Mouse (Mus musculus) cerebellum, adult 2 months (tissue): ENCODE results near the gene Exoc6. TPM values are rescaled to one million over a fixed set of nuclear protein-coding genes. Genes with fewer than 3 reads are reported as not detected.

Source experiments
- DNase-seq, 2 experiments: peaks; one replicate each; pipeline ENCODE4 v3.0.0; 2021
- H3K27ac ChIP-seq: fragments of 200-500 bp; 2 replicates; pipeline ENCODE4 v1.5.1; 2012; ENCODE audit warnings: low read length, control low read depth, inconsistent platforms; ENCODE audit not compliant: insufficient read depth
- H3K27me3 ChIP-seq: fragments of 200-500 bp; 2 replicates; pipeline ENCODE4 v1.6.1; 2012; ENCODE audit warnings: inconsistent platforms, mild to moderate bottlenecking, low read length, moderate library complexity; ENCODE audit not compliant: control insufficient read depth, insufficient read depth
- H3K4me1 ChIP-seq: fragments of 200-500 bp; 2 replicates; pipeline ENCODE4 v1.6.1; 2011; ENCODE audit warnings: low read length; ENCODE audit not compliant: control insufficient read depth, insufficient read depth
- H3K4me3 ChIP-seq: fragments of 200-500 bp; replicated peaks from 2 replicates; pipeline ENCODE3; 2011; ENCODE audit warnings: mild to moderate bottlenecking, low read depth, low read length, control low read depth; ENCODE audit not compliant: insufficient read depth
- CTCF ChIP-seq: fragments of 200-500 bp; IDR thresholded peaks from 2 replicates; pipeline ENCODE4 v1.5.1; 2011; ENCODE audit warnings: low read depth, mild to moderate bottlenecking, control low read depth, low read length, moderate library complexity, borderline replicate concordance; ENCODE audit not compliant: insufficient read depth
- POLR2A ChIP-seq: fragments of 200-500 bp; IDR thresholded peaks from 2 replicates; pipeline ENCODE4 v1.6.1; 2011; ENCODE audit warnings: low read length, control low read depth, borderline replicate concordance; ENCODE audit not compliant: insufficient read depth
- WGBS: fragments of 180-500 bp; shearing (Covaris S2); methylation state at CpG from one replicate; pipeline ENCODE4 v1.1.7; 2018; 5-methylcytosine and 5-hydroxymethylcytosine counted together
- polyA plus RNA-seq: library from polyadenylated mRNA; depleted of rRNA; stranded (reverse); fragments of >200 nt; gene quantifications from 2 replicates; pipeline ENCODE4 v1.2.3, GENCODE M21; 2012; rRNA removed

The Exoc6 gene
- 12.8 and 13.1 TPM in 2 replicates for polyA plus RNA-seq

- peak within 1 kb of the TSS; percentile 88 for H3K4me3 ChIP-seq
- peak within 1 kb of the TSS; percentile 97 for H3K27ac ChIP-seq
- DNase-seq, result peak; percentile 86 to 94
- TF ChIP-seq CTCF (no peak), POLR2A (peak; percentile 82)
- no peaks in the 10 kb centered on the region for H3K27me3 ChIP-seq
- WGBS, result under 1% methylated on average over 79 of the region's 89 CpGs
- no peaks in the 10 kb centered on the region for H3K4me1 ChIP-seq
Measured at GRCm38 (mm10) chr19:37550101-37551039, at the start of gene Exoc6. Gene Exoc6 (plus strand): TSS chr19:37550418.

GRCm38 (mm10) chr19:37502996-37503395 is 47.2 kb upstream of the Exoc6 start:
- H3K4me3 ChIP-seq, result no peak overlapping the region
- TF ChIP-seq POLR2A (no peak), CTCF (no peak)
- 80% methylated on average over 8 of the region's 8 CpGs for WGBS
- no peak overlapping the region for H3K27ac ChIP-seq
- no peaks in the 10 kb centered on the region for H3K27me3 ChIP-seq
- no peaks in the 10 kb centered on the region for H3K4me1 ChIP-seq
- DNase-seq, result no peak

GRCm38 (mm10) chr19:37506066-37506465 is 44.2 kb upstream of the Exoc6 start:
- TF ChIP-seq CTCF, result no peak
- TF ChIP-seq POLR2A, result no peak
- no peaks in the 10 kb centered on the region for H3K27me3 ChIP-seq
- 61% methylated on average over 7 of the region's 7 CpGs for WGBS
- DNase-seq, result no peak
- no peak overlapping the region for H3K4me3 ChIP-seq
- H3K4me1 ChIP-seq, result no peaks in the 10 kb centered on the region
- no peak overlapping the region for H3K27ac ChIP-seq

- WGBS, result 71% methylated on average over 5 of the region's 5 CpGs
- no peak overlapping the region for H3K27ac ChIP-seq
- no peaks in the 10 kb centered on the region for H3K27me3 ChIP-seq
- no peaks in the 10 kb centered on the region for H3K4me1 ChIP-seq
- TF ChIP-seq CTCF (no peak), POLR2A (no peak)
- no peak for DNase-seq
- no peak overlapping the region for H3K4me3 ChIP-seq
Measured at GRCm38 (mm10) chr19:37506614-37507013, 43.6 kb upstream of the Exoc6 start.

- Histone ChIP-seq H3K27ac (no peak overlapping the region), H3K4me1 (no peaks in the 10 kb centered on the region), H3K4me3 (no peak overlapping the region), H3K27me3 (no peaks in the 10 kb centered on the region)
- TF ChIP-seq CTCF, result peak; percentile 43
- TF ChIP-seq POLR2A, result no peak
- 21% methylated on average over 11 of the region's 11 CpGs for WGBS
- peak in 1 of 2 experiments; percentile 20 for DNase-seq
Measured at GRCm38 (mm10) chr19:37509725-37510124, 40.5 kb upstream of the Exoc6 start.

GRCm38 (mm10) chr19:37514811-37515292 is 35.4 kb upstream of the Exoc6 start:
- TF ChIP-seq CTCF, result no peak
- TF ChIP-seq POLR2A, result no peak

GRCm38 (mm10) chr19:37517419-37517818 is 32.8 kb upstream of the Exoc6 start:
- 83% methylated on average over 7 of the region's 7 CpGs for WGBS
- TF ChIP-seq POLR2A (no peak), CTCF (no peak)
- Histone ChIP-seq H3K27ac (no peak overlapping the region), H3K4me1 (no peaks in the 10 kb centered on the region), H3K4me3 (no peak overlapping the region), H3K27me3 (no peaks in the 10 kb centered on the region)
- no peak for DNase-seq

More at GRCm38 (mm10) chr19:37514811-37515292, 35.4 kb upstream of the Exoc6 start:
- H3K27me3 ChIP-seq, result no peaks in the 10 kb centered on the region
- no peak overlapping the region for H3K27ac ChIP-seq
- no peak for DNase-seq
- H3K4me3 ChIP-seq, result no peak overlapping the region
- 27% methylated on average over 7 of the region's 7 CpGs for WGBS
- no peaks in the 10 kb centered on the region for H3K4me1 ChIP-seq

GRCm38 (mm10) chr19:37520740-37521433 is 29.3 kb upstream of the Exoc6 start:
- Histone ChIP-seq H3K27ac (no peak overlapping the region), H3K4me3 (no peak overlapping the region), H3K4me1 (no peaks in the 10 kb centered on the region), H3K27me3 (no peaks in the 10 kb centered on the region)
- 40% methylated on average over 18 of the region's 18 CpGs for WGBS
- no peak for TF ChIP-seq POLR2A
- no peak for TF ChIP-seq CTCF
- DNase-seq, result no peak
